Mouse (Mus musculus): ENCODE data around the gene Abca16. TPM values are rescaled to one million over a fixed set of nuclear protein-coding genes. Genes with fewer than 3 reads are reported as not detected.

Gene Abca16
- polyA plus RNA-seq, 1 experiment from 2014 or later = not detected

Other genes with a start within 250 kb of the Abca16 start
- gene Anks4b, start 235.8 kb upstream of the Abca16 start, polyA plus RNA-seq (2015; fragmentation: Nextera tagmentation; extraction: Ambion mirVana) = not detected in 2 replicates
- 4.3 and 4.4 TPM in 2 replicates for gene Crym, start 207.5 kb upstream of the Abca16 start, polyA plus RNA-seq (2015; fragmentation: Nextera tagmentation; extraction: Ambion mirVana)
- gene Abca14, start 205.7 kb upstream of the Abca16 start, polyA plus RNA-seq (2015; fragmentation: Nextera tagmentation; extraction: Ambion mirVana) = not detected in 2 replicates
- not detected in 2 replicates for gene Abca15, start 81.0 kb upstream of the Abca16 start, polyA plus RNA-seq (2015; fragmentation: Nextera tagmentation; extraction: Ambion mirVana)
- 183 and 185 TPM in 2 replicates for gene Uqcrc2, start 225.5 kb downstream of the Abca16 start, polyA plus RNA-seq (2015; fragmentation: Nextera tagmentation; extraction: Ambion mirVana)